Mouse (Mus musculus) urinary bladder, postnatal 14 days (tissue): ENCODE results near the gene Ncam1.

Source experiments
- DNase-seq: peaks from one replicate; pipeline ENCODE4 v3.0.0; 2021; ENCODE audit warnings: low spot score

Ncam1 gene

GRCm38 (mm10) chr9:49798806-49799205 is at the start of gene Ncam1:
Gene Ncam1 (minus strand): TSS chr9:49798925.
- DNase-seq = peak; percentile 83

GRCm38 (mm10) chr9:49834013-49834412 is 35.3 kb upstream of the Ncam1 start:
- no peak for DNase-seq

GRCm38 (mm10) chr9:49827671-49828070 is 28.9 kb upstream of the Ncam1 start:
- DNase-seq = no peak

- DNase-seq = no peak
Observed at GRCm38 (mm10) chr9:49816115-49816650, 17.5 kb upstream of the Ncam1 start.

- DNase-seq = no peak
Observed at GRCm38 (mm10) chr9:49814442-49814841, 15.7 kb upstream of the Ncam1 start.

GRCm38 (mm10) chr9:49803222-49803621 is 4.5 kb upstream of the Ncam1 start:
- DNase-seq = no peak

- DNase-seq = peak; percentile 46
Observed at GRCm38 (mm10) chr9:49797821-49798571, 729 bp downstream of the Ncam1 start.

GRCm38 (mm10) chr9:49797508-49797820 is 1.3 kb downstream of the Ncam1 start:
- no peak for DNase-seq

- DNase-seq = peak; percentile 44
Observed at GRCm38 (mm10) chr9:49796618-49797507, 1.9 kb downstream of the Ncam1 start.

GRCm38 (mm10) chr9:49795881-49796280 is 2.8 kb downstream of the Ncam1 start:
- DNase-seq = no peak

GRCm38 (mm10) chr9:49793987-49794550 is 4.7 kb downstream of the Ncam1 start:
- no peak for DNase-seq

GRCm38 (mm10) chr9:49793241-49793640 is 5.5 kb downstream of the Ncam1 start:
- no peak for DNase-seq

- no peak for DNase-seq
Observed at GRCm38 (mm10) chr9:49792646-49793045, 6.1 kb downstream of the Ncam1 start.

- DNase-seq = no peak
Observed at GRCm38 (mm10) chr9:49781016-49781772, 17.5 kb downstream of the Ncam1 start.

GRCm38 (mm10) chr9:49777015-49777637 is 21.6 kb downstream of the Ncam1 start:
- no peak for DNase-seq

GRCm38 (mm10) chr9:49766634-49767033 is 32.1 kb downstream of the Ncam1 start:
- DNase-seq = no peak

- no peak for DNase-seq
Observed at GRCm38 (mm10) chr9:49760571-49760970, 38.2 kb downstream of the Ncam1 start.

- no peak for DNase-seq
Observed at GRCm38 (mm10) chr9:49758436-49758835, 40.3 kb downstream of the Ncam1 start.

- DNase-seq = no peak
Observed at GRCm38 (mm10) chr9:49757986-49758385, 40.7 kb downstream of the Ncam1 start.

- no peak for DNase-seq
Observed at GRCm38 (mm10) chr9:49757582-49757981, 41.1 kb downstream of the Ncam1 start.

GRCm38 (mm10) chr9:49756725-49757124 is 42.0 kb downstream of the Ncam1 start:
- DNase-seq = no peak
